Mouse (Mus musculus) lung, postnatal 0 days (tissue): ENCODE results near the gene Tmem50b. TPM values are rescaled to one million over a fixed set of nuclear protein-coding genes. Genes with fewer than 3 reads are reported as not detected.

Source experiments
- ATAC-seq: fragments of 200-750 bp; cut with Nextera tagmentation; 2 replicates; pipeline ENCODE4 v1.8.0; 2017; ENCODE audit warnings: moderate library complexity
- DNase-seq: peaks from one replicate; pipeline ENCODE4 v3.0.0-alpha.2; 2016; ENCODE audit warnings: low spot score
- H3K27ac ChIP-seq: fragments of 300-500 bp; sonication (generic); 2 replicates; pipeline ENCODE4 v1.5.1; 2014; ENCODE audit warnings: antibody characterized with exemption, mild to moderate bottlenecking, low read length, mixed read lengths
- H3K27me3 ChIP-seq: fragments of 300-500 bp; sonication (generic); replicated peaks from 2 replicates; pipeline ENCODE4 v1.6.1; 2014; ENCODE audit warnings: low read length, mixed read lengths; ENCODE audit not compliant: insufficient read depth
- H3K36me3 ChIP-seq: fragments of 300-500 bp; sonication (generic); 2 replicates; pipeline ENCODE4 v1.6.1; 2014; ENCODE audit warnings: low read length, mixed read lengths; ENCODE audit not compliant: insufficient read depth
- H3K4me1 ChIP-seq: fragments of 300-500 bp; sonication (generic); 2 replicates; pipeline ENCODE4 v1.6.1; 2014; ENCODE audit warnings: antibody characterized with exemption, low read depth, low read length, mixed read lengths; ENCODE audit not compliant: insufficient read depth
- H3K4me2 ChIP-seq: fragments of 300-500 bp; sonication (generic); replicated peaks from 2 replicates; pipeline ENCODE4 v1.6.1; 2014; ENCODE audit warnings: low read depth, mild to moderate bottlenecking, low read length, moderate library complexity, mixed read lengths
- H3K4me3 ChIP-seq: fragments of 300-500 bp; sonication (generic); 2 replicates; pipeline ENCODE4 v1.5.1; 2014; ENCODE audit warnings: low read depth, low read length
- H3K9ac ChIP-seq: fragments of 300-500 bp; sonication (generic); replicated peaks from 2 replicates; pipeline ENCODE4 v1.6.1; 2014; ENCODE audit warnings: low read depth, mild to moderate bottlenecking
- H3K9me3 ChIP-seq: fragments of 300-500 bp; sonication (generic); 2 replicates; pipeline ENCODE4 v1.6.1; 2016; ENCODE audit warnings: low read length, mixed read lengths
- CTCF ChIP-seq: IDR thresholded peaks from 2 replicates; pipeline ENCODE4 v1.5.1; 2016; ENCODE audit warnings: antibody characterized with exemption, mild to moderate bottlenecking
- EP300 ChIP-seq: IDR thresholded peaks from 2 replicates; pipeline ENCODE4 v1.6.1; 2016; ENCODE audit warnings: antibody characterized with exemption, mild to moderate bottlenecking, control low read depth
- WGBS: fragments of 180-500 bp; shearing (Covaris S2); extraction: QIAGEN DNeasy Blood & Tissue Kit; methylation state at CpG from one replicate; pipeline ENCODE4 v1.1.7; 2014; 5-methylcytosine and 5-hydroxymethylcytosine counted together
- polyA plus RNA-seq: library from polyadenylated mRNA; unstranded; fragments of >200 nt; fragmentation: Nextera tagmentation; extraction: Ambion mirVana; gene quantifications from 2 replicates; pipeline ENCODE4 v1.2.1, GENCODE M21; 2015

The Tmem50b gene
- polyA plus RNA-seq, 1 experiment from 2014 or later = 160 TPM

DNA sequence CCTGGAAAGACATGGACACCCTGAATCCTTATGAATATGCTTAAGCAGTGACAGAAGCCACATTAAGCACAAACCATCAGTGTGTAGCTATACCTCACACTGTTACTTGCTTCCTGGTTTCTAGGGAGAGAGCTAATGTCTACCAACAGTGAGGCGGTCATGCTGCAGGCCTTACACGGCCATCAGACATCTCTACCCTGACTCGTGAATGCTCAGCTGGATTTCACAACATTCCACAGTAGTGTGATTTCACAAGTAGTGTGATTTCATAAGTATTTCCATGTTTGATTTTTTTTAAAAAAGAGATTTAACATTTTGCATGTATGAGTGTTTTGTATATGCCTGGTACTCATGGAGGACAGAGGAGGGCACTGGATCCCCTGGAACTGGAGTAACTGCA, 31.1 kb upstream of the Tmem50b start:
- TF ChIP-seq CTCF = no peak
- TF ChIP-seq EP300 = peak; percentile 32; the same call in 1 of the 2 replicates
- Histone ChIP-seq H3K36me3 (peaks cover 32% of the 10 kb centered on the region; the same call in 1 of the 2 replicates), H3K9ac (no peak overlapping the region), H3K4me2 (no peak overlapping the region), H3K27me3 (no peaks in the 10 kb centered on the region), H3K27ac (no peak overlapping the region), H3K4me1 (no peaks in the 10 kb centered on the region), H3K4me3 (no peak overlapping the region), H3K9me3 (no peaks in the 10 kb centered on the region)
- peak; percentile 67 for ATAC-seq
- 67% methylated on average over 3 of the region's 3 CpGs for WGBS
- DNase-seq = peak; percentile 62

DNA sequence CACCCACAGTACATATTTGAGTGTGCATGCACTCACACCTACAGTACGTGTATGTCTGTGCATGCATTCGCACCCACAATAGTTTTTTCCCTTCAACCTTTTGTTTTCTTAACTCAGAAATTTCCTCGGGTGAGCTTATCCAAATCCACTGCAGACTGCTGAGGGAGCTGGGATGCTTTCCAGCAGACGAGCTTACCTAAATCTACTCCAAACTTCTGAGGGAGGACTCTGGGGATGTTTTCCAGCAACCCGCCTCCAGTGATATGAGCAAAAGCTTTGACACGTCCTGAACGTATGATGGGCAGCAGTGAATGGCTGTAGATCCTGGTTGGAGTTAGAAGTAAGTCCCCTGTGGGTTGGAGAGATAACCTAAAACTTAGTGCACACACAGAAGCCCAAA, 30.2 kb upstream of the Tmem50b start:
- peaks cover 35% of the 10 kb centered on the region; the same call in 1 of the 2 replicates for H3K36me3 ChIP-seq
- H3K27me3 ChIP-seq = no peaks in the 10 kb centered on the region
- H3K27ac ChIP-seq = no peak overlapping the region
- no peak for ATAC-seq
- no peaks in the 10 kb centered on the region for H3K4me1 ChIP-seq
- 86% methylated on average over 7 of the region's 7 CpGs for WGBS
- DNase-seq = no peak
- no peak overlapping the region for H3K4me2 ChIP-seq
- no peaks in the 10 kb centered on the region for H3K9me3 ChIP-seq
- H3K9ac ChIP-seq = no peak overlapping the region
- H3K4me3 ChIP-seq = no peak overlapping the region
- no peak for TF ChIP-seq EP300
- no peak for TF ChIP-seq CTCF

DNA sequence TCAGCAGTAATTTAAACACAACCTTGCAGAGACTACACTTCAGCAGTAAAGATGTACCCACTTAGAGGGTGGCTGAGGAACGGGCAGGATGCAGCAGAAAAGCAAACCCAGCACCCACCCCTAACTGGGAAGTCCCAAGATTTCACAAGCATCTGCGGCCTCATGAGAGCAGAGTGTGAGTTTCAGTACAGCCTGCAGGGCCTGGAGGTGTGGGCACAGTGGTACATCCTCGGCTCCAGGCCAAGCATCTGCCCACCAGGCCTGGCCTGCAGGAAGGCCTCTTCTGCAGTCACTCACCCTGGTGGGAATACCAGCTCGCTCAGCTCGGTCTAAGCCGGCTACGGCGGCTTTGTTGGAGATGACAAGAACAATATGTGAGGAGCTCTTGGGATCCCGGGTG, 25.5 kb upstream of the Tmem50b start:
- Histone ChIP-seq H3K9me3 (no peaks in the 10 kb centered on the region), H3K27ac (no peak overlapping the region), H3K4me2 (no peak overlapping the region), H3K9ac (no peak overlapping the region), H3K36me3 (peaks cover 20% of the 10 kb centered on the region; the same call in 1 of the 2 replicates), H3K4me1 (peaks cover 4% of the 10 kb centered on the region; the same call in 1 of the 2 replicates), H3K4me3 (no peak overlapping the region), H3K27me3 (no peaks in the 10 kb centered on the region)
- TF ChIP-seq CTCF = no peak
- no peak for TF ChIP-seq EP300
- WGBS = 92% methylated on average over 9 of the region's 9 CpGs
- ATAC-seq (no peak), DNase-seq (no peak)

DNA sequence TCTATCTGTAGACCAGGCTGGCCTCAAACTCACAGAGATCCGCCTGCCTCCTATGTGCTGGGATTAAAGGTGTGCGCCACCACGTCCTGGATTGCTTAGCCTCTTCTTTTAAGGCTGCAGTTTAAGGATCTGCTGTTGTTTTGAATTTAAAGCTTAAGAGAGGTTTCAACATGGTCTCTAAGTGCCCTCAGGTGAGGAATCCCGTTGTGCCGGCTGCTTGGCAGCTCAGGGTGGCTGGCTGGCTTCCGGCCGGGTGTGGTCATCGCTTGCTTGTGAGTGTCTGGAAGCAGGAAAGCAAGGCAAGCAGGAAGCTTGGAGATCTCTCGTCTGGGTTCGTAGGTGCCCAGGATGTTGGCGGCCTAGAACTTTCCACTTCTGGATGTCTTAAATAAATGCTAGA, 23.4 kb upstream of the Tmem50b start:
- no peak for TF ChIP-seq CTCF
- peak; percentile 72 for TF ChIP-seq EP300
- H3K27ac ChIP-seq = peak overlapping the region; percentile 57
- H3K4me1 ChIP-seq = peaks cover 6% of the 10 kb centered on the region; the same call in 1 of the 2 replicates
- H3K27me3 ChIP-seq = no peaks in the 10 kb centered on the region
- H3K36me3 ChIP-seq = peaks cover 10% of the 10 kb centered on the region; the same call in 1 of the 2 replicates
- peak; percentile 88 for ATAC-seq
- H3K9me3 ChIP-seq = no peaks in the 10 kb centered on the region
- no peak overlapping the region for H3K4me3 ChIP-seq
- H3K9ac ChIP-seq = no peak overlapping the region
- DNase-seq = peak; percentile 83
- 66% methylated on average over 11 of the region's 11 CpGs for WGBS
- no peak overlapping the region for H3K4me2 ChIP-seq

DNA sequence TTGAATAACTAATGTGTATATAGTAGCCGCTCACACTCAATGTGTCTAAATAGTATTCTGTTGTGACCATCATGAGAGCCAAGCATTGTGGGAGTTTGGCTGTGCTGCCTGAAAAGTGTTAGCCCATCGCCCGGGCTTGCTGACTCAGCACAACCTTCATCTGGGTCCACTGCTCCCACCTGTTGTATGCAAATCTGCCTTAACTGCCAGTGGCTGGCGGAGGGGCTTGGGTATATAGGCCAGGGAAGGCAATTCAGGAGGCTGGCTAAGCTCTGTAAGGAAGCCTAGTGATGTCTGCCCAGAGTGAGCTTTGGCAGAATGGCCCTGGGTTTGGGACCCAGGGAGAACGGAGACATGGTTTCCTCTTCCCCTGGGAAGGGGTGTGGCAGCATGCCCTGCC, 22.6 kb upstream of the Tmem50b start:
- Histone ChIP-seq H3K4me1 (peaks cover 6% of the 10 kb centered on the region; the same call in 1 of the 2 replicates), H3K36me3 (peaks cover 10% of the 10 kb centered on the region; the same call in 1 of the 2 replicates), H3K4me3 (no peak overlapping the region), H3K27me3 (no peaks in the 10 kb centered on the region), H3K27ac (peak overlapping the region; percentile 48), H3K9ac (no peak overlapping the region), H3K9me3 (no peaks in the 10 kb centered on the region), H3K4me2 (no peak overlapping the region)
- ATAC-seq (no peak), DNase-seq (no peak)
- 86% methylated on average over 5 of the region's 5 CpGs for WGBS
- TF ChIP-seq EP300 (no peak), CTCF (no peak)

DNA sequence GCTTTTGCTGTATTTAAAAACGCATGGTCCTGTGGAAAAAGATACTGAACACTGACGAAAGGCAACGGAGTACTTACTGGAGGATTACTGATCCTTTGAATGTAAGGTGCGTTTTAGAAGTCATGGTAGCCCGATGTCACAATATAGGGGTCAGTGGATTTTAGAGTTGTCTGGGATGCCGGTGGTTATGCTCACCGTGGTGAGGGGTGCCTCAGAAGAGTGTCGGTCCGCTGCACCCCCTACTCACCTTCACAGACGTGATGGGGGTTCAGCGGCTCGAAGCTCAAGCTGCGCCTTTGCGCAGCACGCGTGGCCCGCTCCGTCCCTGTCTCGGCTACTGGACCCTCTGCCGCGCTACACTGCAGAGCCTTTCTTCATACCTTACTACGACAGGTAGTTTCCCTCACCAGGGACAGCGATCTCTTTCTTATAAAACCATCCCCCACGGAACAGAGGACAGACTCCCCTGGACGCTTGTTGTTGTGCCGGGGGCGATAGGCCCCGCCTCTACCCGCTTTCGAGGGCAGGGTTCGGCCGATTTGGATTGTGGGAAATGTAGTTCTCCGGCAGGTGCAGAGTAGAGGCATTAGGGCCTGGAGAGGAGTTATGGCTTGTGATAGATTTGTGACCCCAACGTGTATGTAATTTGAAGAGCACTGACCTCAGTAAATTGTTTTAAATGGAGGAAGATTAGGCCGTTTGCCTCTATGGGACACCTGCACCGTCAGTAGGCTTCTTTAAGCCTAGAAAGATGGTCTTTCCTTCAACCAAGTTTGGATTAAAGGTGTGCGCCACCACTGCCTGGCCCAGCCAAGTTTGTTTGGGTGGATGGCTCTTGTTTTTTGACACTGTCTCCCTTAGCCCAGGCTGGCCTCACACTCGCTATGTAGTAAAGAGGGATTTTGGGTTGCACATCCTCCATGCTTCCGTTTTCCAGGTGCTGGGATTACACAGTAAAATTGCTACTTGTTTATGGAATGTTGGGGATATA, 21.2 kb upstream of the Tmem50b start, which contains the start of gene Dnajc28:
Dnajc28 (minus strand) TSS at position 516 of the 991 bp plus-strand sequence.
- no peak within 1 kb of the TSS for H3K27ac ChIP-seq
- ATAC-seq (peak; percentile 88), DNase-seq (peak; percentile 84)
- H3K4me2 ChIP-seq = peak within 1 kb of the TSS; percentile 88
- no peaks in the 10 kb centered on the region for H3K27me3 ChIP-seq
- peak within 1 kb of the TSS; percentile 56 for H3K9ac ChIP-seq
- WGBS = 10% methylated on average over 39 of the region's 39 CpGs
- peak within 1 kb of the TSS; percentile 64 for H3K4me3 ChIP-seq
- peaks cover 6% of the 10 kb centered on the region; the same call in 1 of the 2 replicates for H3K4me1 ChIP-seq
- TF ChIP-seq CTCF = no peak
- no peak for TF ChIP-seq EP300
- 0 out of 2 replicates have a peak, but pooled peaks cover 10% of the 10 kb centered on the region for H3K36me3 ChIP-seq
- H3K9me3 ChIP-seq = no peaks in the 10 kb centered on the region
